Mouse (Mus musculus): ENCODE results near the gene Slc35a2.
"Not testable (repeated sequence)": the region's sequence is repeated elsewhere in the genome, so short reads cannot be mapped to it uniquely, and the experiment has no call there.

Gene Slc35a2

DNA sequence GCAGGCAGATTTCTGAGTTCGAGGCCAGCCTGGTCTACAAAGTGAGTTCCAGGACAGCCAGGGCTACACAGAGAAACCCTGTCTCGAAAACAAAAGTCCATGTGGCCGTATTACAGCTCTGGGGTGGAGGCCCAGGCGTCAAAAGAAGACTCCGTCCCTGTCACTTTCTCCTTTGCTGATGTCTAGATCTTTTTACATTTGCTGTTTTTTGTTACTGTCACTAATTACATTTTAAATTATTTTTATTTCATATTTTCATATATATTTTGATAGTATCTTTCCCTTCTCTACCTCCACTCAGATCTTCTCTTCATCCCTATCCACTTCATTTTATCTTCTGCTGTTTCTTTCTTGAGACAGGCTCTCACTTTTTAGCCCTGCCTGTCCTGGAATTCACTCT is 23.9 kb downstream of the Slc35a2 start, which contains the start of gene Gm10491:
Gene Gm10491 (minus strand): TSS at position 101 of the 400 bp plus-strand sequence.
- no peak for DNase-seq (ENCODE audit: low read depth, low spot score)

- DNase-seq (ENCODE audit: low read depth, low spot score): not testable (repeated sequence)
Observed at GRCm38 (mm10) chrX:7909242-7909641, 25.4 kb downstream of the Slc35a2 start, which contains the start of gene Gm10490. TSS of gene Gm10490 (plus strand) at chrX:7909542.

DNA sequence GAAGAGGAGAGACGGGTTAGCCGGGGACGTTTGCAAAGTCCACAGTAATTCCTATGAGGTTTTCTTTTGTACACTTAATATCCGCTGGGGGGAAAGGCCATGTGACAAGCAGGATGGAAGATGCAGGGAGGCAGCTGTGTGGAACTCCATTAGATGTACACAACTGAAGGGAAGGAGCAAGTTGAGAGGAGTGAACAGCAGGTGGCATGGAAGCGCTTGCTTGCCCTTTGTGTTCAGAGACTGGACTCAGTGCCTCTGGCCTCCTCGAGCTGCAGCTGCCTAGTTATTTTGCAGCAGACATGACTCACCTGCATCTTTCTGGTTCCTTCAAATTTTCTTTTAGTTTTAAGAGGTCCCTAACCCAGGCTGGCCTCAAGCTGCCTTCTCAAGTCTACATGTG is 26.6 kb downstream of the Slc35a2 start:
- no peak for DNase-seq (ENCODE audit: low read depth, low spot score)

- not testable (repeated sequence) for DNase-seq (ENCODE audit: low read depth, low spot score)
Observed at GRCm38 (mm10) chrX:7915669-7916068, 31.8 kb downstream of the Slc35a2 start.

DNA sequence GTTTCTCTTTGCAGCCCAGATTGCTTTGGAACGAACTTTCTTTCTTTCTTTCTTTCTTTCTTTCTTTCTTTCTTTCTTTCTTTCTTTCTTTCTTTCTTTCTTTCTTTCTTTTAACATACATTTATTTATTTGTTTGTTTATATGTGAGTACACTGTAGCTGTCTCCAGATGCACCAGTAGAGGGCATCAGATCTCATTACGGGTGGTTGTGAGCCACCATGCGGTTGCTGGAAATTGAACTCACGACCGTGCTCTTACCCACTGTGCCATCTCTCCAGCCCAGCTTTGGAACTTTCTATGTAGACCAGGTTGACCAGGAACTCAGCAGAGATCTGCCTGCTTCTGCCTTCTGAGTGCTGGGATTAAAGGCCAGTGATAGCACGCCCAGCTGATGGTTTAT is 34.1 kb downstream of the Slc35a2 start:
- not testable (repeated sequence) for DNase-seq (ENCODE audit: low read depth, low spot score)

DNA sequence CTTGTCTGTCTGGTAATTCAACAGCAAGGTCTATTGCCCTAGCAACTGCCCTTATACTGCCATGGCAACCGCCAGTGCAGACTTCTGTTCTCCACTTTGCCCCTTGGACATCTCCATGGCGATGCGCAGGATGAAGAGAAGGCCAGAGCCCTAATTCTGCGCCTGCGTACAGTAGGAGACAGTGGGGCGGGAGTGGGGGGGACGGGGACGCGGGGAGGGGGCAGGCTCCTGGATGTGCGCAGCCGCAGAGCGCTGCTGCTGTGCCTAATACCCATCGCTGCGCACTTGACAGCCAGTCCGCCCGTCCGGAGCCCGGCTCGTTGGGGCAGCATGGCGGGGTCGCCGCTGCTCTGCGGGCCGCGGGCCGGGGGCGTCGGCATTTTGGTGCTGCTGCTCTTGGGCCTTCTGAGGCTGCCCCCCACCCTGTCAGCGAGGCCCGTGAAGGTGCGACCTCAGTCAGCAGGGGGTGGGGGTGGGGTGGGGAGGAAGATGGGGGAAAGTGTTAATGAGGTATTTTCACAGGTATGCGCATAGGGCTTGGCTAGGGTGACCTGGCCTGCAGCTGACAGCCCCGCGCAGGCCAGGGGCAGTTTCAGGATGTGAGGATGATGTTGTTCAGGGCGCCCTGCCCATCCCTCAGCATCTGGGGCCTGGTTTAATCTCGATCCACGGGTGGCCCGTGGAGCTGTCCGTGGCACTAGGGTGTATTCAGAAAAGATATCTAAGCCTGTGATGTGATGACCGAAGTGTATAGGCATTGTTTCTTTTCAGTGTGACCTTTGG is 36.0 kb downstream of the Slc35a2 start, which contains the start of gene Pcsk1n:
Gene Pcsk1n (plus strand): TSS at position 222 of the 783 bp plus-strand sequence.
- DNase-seq (ENCODE audit: low read depth, low spot score): peak; percentile 24

GRCm38 (mm10) chrX:7922032-7922431 is 38.2 kb downstream of the Slc35a2 start:
- no peak for DNase-seq (ENCODE audit: low read depth, low spot score)

DNA sequence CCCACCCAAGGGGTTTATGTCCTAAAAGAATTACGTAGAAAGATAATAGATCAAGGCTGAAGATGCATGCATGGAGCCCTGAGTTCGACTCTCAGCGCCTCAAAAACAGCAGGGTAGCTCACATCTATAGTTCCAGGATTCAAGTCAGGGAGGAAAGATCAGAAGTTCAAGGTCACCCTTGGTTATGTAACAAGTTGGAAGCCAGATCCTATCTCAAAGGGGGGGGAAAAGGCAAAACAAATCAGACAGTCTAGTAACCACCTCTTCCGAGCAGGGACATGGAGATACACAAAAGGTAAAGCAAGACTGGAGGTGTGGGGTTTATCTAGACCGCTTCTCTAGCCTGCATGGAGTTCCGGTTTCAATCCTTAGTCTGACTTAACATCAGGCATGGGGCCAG is 42.4 kb downstream of the Slc35a2 start:
- DNase-seq (ENCODE audit: low read depth, low spot score): no peak

DNA sequence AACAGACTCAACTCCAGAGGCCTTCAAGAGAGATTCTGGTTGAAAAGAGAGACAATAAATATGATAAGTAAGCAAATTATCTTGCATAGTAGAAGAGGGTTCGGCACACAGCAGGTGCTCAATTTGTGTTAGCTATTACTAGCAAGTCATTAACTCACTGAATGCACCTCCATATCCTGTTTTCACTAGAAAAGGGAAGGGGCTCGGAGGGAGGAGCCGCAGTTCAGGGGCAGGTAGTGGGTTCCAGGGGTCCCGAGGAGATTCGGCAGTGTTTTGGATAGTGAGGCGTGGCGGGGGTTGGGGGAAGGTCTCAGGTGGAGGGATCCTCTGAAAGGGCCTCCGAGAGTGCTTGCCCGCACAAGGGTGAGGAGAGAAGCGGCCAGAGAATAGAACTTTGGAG is 43.3 kb downstream of the Slc35a2 start:
- no peak for DNase-seq (ENCODE audit: low read depth, low spot score)

DNA sequence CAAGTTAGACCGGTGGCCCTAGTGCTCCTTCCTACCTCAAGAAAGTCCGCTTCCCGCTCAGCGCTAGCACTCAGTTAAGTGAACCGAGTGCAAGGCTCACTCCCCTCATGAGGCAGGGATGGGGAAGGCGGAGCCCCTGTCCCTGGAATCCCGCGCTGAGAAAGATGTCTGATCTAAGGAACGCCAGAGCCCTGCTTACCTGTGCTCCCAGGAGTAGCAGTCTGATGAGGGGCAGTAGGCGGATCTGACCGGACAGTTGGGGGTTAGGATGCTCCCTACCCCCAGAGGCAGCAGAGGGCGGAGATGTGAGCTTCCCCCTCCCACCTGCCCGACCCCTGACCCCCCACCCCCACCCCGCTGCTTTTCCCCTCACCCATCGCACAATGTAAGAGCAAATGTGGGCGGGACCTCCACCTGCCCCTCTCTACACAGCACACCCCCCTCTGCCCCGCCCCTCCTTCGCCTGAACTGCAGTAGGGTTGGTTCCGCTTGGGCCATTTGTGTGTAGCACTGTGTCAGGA is 44.5 kb downstream of the Slc35a2 start, which contains the start of gene Eras:
Gene Eras (minus strand): TSS at position 338 of the 521 bp plus-strand sequence.
- DNase-seq (ENCODE audit: low read depth, low spot score): no peak

- no peak for DNase-seq (ENCODE audit: low read depth, low spot score)
Observed at GRCm38 (mm10) chrX:7936874-7937273, 53.0 kb downstream of the Slc35a2 start.

- no peak for DNase-seq (ENCODE audit: low read depth, low spot score)
Observed at GRCm38 (mm10) chrX:7937667-7938066, 53.8 kb downstream of the Slc35a2 start.
